ENCODE assay signal across 26 mouse cellular contexts in genomic region chr9:95036209-95036608, GRCm38 (mm10).
DNase-seq lines count a peak whose midpoint lies in the region; ATAC-seq and TF ChIP-seq lines count a peak whose summit lies in the region.
"Had no signal": no experiment of that assay in that cellular context is flagged by ENCODE, and none has a peak within 500 bp of the region (broad histone marks: within the 10 kb centered on the region; RNA-seq: fewer than 3 reads in every experiment).

No protein-coding gene starts in this region.

- no peaks in the 10 kb centered on the region for H3K36me3 ChIP-seq in splenic B cell, adult 2 months (ENCODE audit: control insufficient read depth, insufficient read depth, low read length, poor library complexity, severe bottlenecking)
- H3K36me3 ChIP-seq: embryonic facial prominence, embryonic 10.5 days; embryonic facial prominence, embryonic 13.5 days; forebrain, embryonic 12.5 days; forebrain, embryonic 15.5 days; G1E; hindbrain, embryonic 10.5 days; hindbrain, embryonic 13.5 days had no signal

- peaks cover 15% of the 10 kb centered on the region for H3K4me1 ChIP-seq in bone marrow macrophage, adult 2 months (ENCODE audit: control insufficient read depth, insufficient read depth, low read length)
- H3K4me1 ChIP-seq: embryonic facial prominence, embryonic 10.5 days; forebrain, embryonic 12.5 days; forebrain, embryonic 15.5 days; hindbrain, embryonic 10.5 days; hindbrain, embryonic 13.5 days had no signal

- H3K4me3 ChIP-seq in bone marrow macrophage, adult 2 months (ENCODE audit: insufficient read depth, low read length), result no peak overlapping the region
- H3K4me3 ChIP-seq: embryonic facial prominence, embryonic 10.5 days; embryonic facial prominence, embryonic 13.5 days; erythroblast, embryonic 14.5 days; forebrain, embryonic 12.5 days; forebrain, embryonic 15.5 days; hindbrain, embryonic 10.5 days; hindbrain, embryonic 13.5 days had no signal

- H3K27ac ChIP-seq in bone marrow macrophage, adult 2 months (ENCODE audit: insufficient read depth, low read depth, low read length), result peak overlapping the region; percentile 42; the same call in 1 of the 2 replicates
- H3K27ac ChIP-seq: embryonic facial prominence, embryonic 10.5 days; embryonic facial prominence, embryonic 13.5 days; forebrain, embryonic 12.5 days; forebrain, embryonic 15.5 days; hindbrain, embryonic 10.5 days; hindbrain, embryonic 13.5 days had no signal

- DNase-seq in splenic B cell, adult 2 months (ENCODE audit: low read depth, low spot score), result peak; percentile 26
- no peak for DNase-seq in heart, postnatal 36 days
- no peak for DNase-seq in gastrocnemius, postnatal 10 days
- no peak for DNase-seq in right cerebral cortex, adult 2 months (ENCODE audit: low spot score in 2 of 2)
- DNase-seq: adrenal gland, postnatal 10 days; B cell, adult 2 months; cerebellum, adult 18-20 months; cerebellum, adult 9-10 months; cerebellum, postnatal 25 days; embryo, embryonic 11 days; gastrocnemius, postnatal 36 days; heart, adult 11 months had no signal

- intact Hi-C loops in heart, postnatal 36 days (cut with DNase I), result no loop called here

- peak; percentile 94 for ATAC-seq in common myeloid progenitor, adult 5-6 weeks (replicated peaks; ENCODE audit: low read depth, poor library complexity, severe bottlenecking)
- ATAC-seq in megakaryocyte, adult 5-6 weeks (ENCODE audit: poor library complexity, severe bottlenecking), result peak; percentile 96
- ATAC-seq: forebrain, embryonic 15.5 days; hindbrain, embryonic 16.5 days; Patski had no signal

- no peaks in the 10 kb centered on the region for H3K27me3 ChIP-seq in splenic B cell, adult 2 months (ENCODE audit: control insufficient read depth, insufficient read depth, low read length, poor library complexity, severe bottlenecking)
- H3K27me3 ChIP-seq: CH12.LX; forebrain, embryonic 12.5 days; forebrain, embryonic 15.5 days; hindbrain, embryonic 13.5 days; Patski had no signal

- TF ChIP-seq POLR2A in bone marrow macrophage, adult 2 months (IDR thresholded peaks at IDR 0.05; ENCODE audit: borderline replicate concordance, low read depth, low read length), result no peak

- no peak for TF ChIP-seq CTCF in bone marrow macrophage, adult 2 months (IDR thresholded peaks at IDR 0.05; ENCODE audit: low read depth, low read length)
